Mouse (Mus musculus) thymus, postnatal 36 days (tissue): ENCODE measurements at regions not wholly inside any gene's neighbourhood (a gene's known extent, or its start where the extent isn't known, plus 50 kb on each side); places are given as distances from the start of the nearest gene placed in this dataset.
"Not testable (repeated sequence)": the region's sequence is repeated elsewhere in the genome, so short reads cannot be mapped to it uniquely, and the experiment has no call there.

Experiments used
- DNase-seq, 2 experiments: peaks; one replicate each; pipeline ENCODE4 v3.0.0; 2022; ENCODE audit warnings: mixed read lengths in 2 of 2

DNA sequence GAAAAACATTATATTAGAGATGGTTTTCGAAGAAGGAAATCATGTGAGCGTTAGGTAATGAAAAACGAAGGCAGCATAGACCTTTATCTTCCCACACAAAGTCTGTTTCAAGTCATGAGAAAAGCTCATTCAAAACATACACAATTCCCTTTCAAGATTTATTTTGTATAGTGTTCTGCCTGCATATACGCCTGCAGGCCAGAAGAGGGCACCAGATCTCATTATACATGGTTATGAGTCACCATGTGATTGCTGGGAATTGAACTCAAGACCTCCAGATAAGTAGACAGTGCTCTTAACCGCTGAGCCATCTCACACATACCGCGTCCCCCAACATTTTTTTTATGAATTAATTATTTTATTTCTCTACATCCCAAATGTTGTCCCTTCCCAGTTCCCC is 578.3 kb upstream of the Ccdc54 start:
- DNase-seq = no peak

DNA sequence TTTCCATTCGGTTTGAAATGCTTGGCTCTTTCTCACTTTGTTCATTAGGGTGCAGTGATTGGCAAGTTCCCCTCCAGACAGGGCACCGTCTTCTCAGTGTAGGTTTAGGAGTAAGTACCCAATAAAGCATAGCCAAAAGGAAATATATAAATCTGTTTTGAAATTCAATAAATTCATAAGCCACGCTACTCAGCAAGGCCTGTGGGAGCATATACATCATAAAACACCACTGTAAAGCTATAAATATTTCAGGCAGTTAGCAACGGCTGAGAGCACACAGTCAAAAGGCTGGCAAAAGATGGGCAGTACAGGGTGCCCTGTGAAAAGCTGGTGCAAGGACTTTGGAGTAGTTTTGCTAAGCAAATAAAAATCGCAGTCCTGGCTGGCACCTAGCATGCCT is 569.8 kb upstream of the Ccdc54 start:
- no peak for DNase-seq

DNA sequence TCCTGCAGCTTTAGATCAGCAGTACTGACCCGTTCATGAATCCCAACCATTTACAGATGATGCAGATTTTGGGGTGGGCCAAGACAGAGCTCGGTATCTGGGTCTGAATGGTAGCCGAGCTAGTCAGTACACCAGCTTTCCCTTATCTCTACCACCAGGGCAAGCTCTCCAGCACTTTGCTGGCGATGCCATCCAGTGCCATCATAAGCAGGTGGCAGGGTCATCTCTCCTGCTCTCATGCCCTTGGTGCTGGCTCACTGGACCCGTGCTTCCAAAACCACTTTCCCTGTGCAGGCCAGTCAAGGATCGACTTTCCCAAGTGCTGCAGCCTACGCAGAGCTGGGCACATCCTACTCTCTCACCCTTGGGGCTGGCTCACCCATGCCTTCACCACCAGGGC is 547.6 kb upstream of the Ccdc54 start:
- no peak for DNase-seq

DNA sequence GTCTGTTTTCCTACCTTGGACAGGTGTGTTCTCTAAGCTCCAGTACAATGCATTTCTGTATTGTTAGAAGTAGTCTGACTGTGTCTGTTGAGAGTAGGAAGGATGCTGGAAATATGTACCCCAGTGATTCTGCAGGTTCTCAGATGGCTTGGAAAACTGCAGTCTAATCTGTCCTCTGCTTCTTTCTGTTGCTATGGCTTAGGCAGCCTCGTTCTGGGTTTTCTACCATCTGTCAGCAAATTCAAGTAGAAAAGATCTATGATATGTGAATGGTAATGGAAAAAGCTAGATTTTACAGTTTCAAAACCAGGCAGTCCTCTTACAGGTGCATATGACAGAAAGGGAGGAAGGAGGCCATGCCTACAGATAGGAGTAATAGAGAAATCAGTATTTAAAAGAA is 528.9 kb upstream of the Ccdc54 start:
- DNase-seq = no peak

DNA sequence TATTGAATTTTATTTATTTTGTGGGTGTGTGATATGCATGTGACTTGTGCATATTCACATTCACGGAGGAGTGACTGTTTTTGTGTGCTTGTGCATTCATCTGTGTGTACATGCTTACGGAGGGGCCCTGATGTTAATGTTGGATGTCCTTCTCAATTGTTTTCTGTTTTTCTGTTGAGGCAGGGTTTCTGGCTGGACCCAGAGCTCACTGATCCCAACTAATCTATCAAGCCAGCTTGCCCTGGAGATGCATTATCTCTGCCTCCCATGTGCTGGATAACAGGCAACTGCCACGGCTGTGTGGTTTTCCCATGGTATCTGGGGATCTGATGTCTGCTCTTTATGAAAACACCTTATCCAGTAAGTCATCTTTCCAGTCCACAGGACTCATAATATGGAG is 527.4 kb upstream of the Ccdc54 start:
- no peak for DNase-seq

DNA sequence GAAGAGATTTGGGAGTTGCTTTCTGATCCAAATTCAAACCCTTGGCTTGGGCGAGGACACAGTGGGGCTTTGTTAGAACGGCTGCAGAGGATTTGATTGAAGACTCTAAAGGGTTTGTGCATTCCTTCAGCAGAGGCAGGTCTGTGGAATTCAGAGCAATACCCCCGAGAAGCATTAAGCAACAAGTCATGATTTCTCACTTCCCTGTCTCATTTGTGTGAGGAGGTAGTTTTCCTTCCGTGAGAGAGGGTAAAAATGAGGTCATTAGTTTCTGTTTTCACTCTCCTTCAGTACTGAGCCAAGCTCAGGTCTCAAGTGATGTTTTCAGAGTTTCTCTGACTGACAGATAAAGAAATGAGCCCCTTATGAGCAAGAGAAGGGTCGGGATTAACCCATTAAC is 526.9 kb upstream of the Ccdc54 start:
- DNase-seq = no peak

DNA sequence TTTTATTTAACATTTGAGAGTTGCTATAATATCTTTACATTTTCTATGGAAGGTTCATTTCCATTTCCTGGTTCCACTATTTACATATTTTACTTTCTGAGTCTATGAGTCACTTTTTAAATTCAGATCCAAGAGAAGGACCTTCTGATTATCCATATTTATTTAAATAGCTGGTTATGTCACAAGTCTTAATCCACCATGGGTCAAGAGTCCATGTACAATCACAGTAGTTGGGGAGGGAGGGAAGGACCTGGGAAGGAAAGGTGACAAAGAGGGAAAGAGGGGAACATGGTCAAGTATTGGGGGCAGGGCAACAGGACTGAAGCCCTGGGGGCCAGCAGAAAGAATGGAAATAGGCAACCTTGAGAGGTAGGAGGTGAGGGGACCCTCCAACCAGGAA is 518.9 kb upstream of the Ccdc54 start:
- no peak for DNase-seq

DNA sequence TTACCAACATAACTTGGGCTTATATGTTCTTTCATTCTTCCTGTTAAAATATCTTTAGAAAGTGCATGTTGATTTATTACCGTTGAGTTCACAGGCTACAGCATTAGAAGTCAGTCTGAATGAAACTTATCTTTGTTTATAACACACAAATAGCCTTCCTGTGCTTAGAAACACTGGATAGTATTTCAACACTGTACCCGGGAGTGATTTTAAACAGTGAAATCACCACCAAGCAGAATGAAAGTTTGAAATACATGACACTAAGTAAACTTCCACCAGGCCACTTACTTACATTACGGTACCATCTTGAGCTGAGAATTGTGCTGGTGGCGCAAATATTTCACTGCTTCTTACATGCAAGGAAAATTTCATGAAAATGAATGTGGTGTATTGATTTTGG is 516.5 kb upstream of the Ccdc54 start:
- no peak for DNase-seq

DNA sequence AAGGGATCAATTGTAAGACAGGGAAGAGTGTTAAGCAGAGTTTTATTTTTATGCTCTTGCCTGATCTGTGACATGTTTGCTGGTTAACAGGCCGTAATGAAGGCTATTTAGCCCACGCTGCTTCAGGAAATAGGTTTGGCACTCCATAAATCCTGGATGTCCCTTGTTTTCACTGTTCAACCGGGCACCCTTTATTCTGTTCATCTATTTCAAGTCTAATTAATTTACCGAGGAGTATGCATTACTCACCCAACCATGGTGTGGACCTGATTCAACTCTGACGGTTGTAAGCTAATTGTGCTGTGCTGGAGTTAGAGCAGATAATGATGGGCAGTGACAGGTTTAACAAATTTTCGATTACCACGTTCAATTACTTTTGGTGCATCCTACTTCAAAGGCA is 495.6 kb upstream of the Ccdc54 start:
- DNase-seq = no peak

DNA sequence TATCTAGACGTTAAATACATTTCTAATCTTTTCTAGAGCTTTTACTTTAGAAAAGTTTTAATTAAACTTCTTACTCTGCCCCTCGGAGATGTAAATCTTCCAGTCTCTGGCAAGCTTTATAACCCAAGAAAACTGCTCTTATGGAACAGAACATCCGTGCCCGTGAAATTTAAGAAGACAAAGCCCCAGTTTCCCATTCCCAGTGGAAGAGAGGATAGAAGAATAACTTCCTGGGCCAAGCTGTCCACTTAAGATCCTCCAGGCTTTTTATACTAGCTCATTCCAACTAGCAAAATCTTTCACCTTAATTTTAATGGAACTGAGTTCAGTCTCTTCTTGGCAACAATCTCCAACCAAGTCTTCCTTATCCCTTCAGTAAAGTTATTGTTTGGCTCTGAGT is 489.2 kb upstream of the Ccdc54 start:
- no peak for DNase-seq

DNA sequence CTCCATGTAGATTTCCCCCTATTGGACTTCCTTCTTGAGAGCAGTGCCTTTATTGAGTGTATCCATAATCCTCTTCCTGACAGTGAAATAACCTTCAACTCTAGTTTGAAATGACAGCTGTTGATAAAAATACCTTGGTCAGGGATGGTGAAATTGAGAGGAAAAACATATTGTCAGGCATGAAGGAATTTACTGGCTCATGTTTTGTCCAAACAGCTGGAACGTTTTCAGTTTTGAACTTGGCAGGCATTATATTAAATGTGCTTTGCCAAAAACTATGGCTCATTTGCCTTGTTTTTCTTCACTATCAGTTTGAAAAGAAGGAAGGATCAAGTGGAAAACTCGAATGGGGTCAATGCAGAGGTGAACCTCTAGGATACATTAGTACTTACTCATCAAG is 457.7 kb upstream of the Ccdc54 start:
- DNase-seq = no peak

DNA sequence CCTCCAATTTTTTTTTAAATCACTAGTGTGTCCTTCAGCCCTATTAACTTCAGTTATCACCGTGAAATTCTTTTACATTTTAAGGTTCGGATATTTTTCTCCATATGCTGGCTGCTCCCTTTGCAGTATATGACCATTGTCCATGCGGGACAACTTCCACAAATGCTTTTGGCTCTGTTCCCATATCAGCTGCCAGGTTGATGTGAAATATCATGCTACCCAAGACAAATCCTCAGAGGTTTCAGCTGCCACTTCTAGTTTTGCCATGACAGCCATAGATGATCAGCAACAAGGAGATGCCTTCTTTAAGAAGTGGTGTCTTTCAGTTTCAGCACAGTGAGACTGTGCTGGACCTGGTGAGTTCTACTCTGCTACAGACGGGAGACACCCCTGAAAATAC is 457.2 kb upstream of the Ccdc54 start:
- DNase-seq = no peak

DNA sequence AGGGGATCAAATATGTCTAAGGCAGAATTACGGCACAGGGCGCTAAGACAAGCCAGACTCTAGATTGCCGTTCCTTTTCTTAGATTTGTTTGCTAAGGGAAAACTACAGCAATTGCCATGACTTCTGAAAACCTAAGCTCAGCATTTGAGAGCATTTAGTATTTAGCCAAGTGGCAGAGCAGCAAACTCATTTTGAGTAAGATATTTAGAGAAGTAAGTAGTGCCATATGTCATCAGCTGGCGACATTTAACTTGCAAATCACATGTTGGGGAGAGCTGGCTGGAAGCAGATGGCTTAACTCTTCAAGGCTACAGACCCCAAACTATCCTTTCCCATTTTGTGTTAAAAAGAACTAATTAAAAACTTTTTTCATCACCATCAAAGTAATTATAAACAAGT is 450.4 kb upstream of the Ccdc54 start:
- DNase-seq = no peak

DNA sequence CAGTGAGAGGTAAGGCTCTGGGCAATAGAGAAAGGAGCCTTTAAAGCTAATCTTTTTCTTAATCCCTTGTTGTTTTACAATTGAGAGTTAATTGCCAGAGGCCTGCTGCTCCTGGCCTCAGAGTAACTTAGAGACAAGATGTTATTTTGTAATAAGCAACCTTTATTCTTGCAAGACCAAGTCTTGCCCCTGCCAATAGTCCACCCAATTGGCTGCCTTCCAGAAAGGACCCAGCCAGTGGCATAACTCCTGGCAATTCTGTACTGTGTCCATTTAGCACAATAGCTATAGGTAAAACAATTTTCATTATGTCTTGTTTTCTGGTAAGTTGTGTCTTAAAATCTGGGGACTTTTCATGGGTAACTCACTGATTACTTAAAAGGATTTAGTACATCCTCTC is 411.9 kb upstream of the Ccdc54 start:
- DNase-seq = no peak

DNA sequence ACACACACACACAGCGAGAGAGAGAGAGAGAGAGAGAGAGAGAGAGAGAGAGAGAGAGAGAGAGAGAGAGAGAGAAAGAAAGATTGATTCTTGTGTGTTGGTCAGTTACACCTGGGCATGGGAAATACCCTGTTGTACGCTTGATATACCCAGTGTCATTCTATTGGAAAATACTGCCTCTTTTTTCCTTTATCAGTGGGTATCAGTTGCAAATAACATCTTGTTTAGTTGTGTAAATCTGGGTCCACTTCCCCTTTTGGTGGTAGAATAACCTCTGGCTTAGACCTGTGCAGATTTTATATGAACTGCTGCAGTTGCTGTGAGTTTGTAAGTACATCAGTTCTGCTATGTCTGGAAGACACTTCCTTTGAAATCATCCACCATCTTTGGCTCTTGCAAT is 373.4 kb upstream of the Ccdc54 start:
- no peak for DNase-seq

DNA sequence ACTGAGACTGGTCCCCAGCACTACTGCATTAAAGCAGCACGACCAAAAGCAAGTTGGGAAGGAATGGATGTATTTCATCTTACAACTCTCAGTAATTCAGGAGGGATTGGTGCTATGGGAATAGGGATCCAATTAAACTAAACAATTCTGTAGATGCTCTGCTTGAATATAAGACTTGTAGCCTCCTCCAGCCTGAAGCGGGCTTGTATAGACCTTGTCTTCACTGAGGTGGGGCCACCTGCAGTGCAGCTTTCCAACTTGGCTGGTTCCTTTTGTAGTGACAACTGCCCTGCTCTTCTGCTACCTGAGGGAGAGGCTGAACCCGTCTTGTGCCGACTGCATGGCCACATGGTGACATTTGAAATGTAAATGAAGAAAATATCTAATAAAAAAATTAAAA is 353.1 kb upstream of the Ccdc54 start:
- DNase-seq = no peak

DNA sequence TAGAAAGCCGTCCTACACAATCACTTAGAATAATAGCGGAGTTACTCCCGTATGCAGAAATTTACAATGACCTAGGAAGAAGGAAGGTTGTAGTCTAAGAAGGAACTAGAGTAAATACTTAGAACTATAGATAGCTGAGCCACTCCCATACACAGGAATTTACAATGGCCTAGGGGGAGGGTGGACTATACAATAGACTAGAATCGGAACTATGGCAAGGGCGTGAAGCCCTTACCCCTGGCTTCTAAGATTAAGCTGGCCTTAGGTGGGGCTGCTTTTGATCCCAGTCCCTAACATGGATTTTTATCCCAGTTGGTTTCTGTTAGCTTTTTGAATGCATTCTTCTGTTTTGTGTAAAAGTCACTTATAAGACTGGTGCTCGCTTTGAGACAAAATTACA is 352.6 kb upstream of the Ccdc54 start:
- DNase-seq = not testable (repeated sequence)

DNA sequence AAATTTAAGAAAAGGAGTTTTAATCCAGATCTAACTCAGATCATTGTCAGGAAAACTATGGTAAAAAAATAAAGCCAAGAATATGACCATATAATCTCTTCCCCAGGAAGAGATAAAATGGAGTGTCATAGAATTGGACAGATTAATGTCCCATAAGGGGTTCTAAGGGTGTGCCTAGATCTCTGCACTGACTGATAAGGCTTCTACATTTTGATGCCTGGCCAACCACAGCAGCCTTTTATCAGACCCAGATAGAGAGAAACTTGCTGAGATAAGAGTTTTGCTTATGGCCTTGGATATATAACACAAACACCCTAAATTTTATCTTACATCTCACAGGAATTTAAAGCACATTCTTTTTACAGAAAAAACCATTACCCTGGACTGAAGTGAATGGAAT is 351.3 kb upstream of the Ccdc54 start:
- no peak for DNase-seq

DNA sequence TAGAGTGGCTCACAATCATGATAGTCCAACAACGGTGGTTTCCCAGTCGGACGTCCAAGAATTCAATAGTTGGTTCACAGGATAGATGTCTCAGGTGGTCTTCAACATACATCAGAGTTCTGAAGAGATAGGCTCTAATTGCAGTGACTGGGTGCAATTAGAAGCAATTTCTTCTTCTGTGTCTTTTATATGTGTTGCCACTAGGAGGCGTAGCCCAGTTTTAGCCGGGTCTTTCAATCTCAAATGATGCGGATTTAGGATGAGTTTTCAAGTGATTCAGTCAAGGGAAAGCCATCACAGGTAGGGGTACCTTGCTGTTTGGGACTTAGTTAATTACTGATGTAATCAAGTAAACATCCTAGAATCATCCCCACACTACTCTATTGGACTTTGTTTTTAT is 348.4 kb upstream of the Ccdc54 start:
- DNase-seq = no peak

DNA sequence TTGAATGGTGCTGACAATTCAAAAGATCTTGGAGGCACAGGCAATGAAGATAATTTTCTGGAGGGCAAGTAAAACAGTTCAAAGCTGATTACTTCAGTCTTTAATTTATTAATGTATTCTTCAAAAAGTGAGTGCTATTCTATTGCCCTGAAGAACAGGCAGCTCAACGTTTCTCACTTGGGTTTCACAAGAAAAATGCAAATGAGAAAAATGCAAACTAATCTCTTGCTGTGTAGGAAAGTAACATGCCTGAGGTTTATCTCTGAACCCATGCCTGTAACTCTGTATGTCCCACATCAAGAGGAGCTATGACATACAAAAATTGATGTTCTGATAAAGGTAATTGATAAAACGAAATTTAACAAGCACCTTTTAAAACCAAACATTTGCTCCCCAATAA is 316.8 kb upstream of the Ccdc54 start:
- DNase-seq = no peak

DNA sequence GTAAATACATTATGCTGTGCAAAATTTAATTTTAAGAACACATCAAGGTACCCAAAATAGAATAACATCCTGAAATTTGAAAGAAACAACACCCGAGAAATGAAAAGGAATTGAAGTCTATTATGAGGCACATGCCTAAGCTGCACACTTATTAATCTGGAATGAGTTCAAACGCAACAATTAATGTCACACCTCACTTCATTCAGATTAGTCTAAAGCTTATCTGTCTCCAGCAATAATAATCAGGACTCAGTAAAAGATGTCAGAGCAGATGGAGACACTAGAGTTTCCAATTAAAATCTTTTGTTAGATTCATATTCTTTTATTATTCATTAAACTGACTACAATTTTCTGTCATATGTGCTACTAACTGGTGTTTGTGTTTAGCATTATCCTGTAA is 308.2 kb upstream of the Ccdc54 start:
- no peak for DNase-seq

DNA sequence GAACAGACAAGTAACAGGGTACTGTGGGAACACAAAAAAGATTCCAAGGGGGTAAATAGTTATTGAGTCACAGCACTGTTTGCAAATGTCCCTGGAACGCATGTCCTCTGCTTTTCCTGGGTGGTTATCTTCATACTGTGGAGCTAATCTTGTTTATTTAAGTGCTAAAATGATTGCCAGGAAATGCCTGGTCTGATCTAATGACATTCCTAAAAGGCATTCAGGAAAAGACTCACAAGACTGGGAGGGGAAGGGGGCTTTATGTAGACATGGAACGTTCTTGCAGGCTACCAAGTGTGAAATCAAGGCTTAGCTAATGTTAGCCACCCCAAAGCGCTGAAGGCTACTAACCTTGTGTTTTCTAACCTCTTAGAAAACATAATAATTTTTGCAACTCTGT is 287.0 kb upstream of the Ccdc54 start:
- no peak for DNase-seq

DNA sequence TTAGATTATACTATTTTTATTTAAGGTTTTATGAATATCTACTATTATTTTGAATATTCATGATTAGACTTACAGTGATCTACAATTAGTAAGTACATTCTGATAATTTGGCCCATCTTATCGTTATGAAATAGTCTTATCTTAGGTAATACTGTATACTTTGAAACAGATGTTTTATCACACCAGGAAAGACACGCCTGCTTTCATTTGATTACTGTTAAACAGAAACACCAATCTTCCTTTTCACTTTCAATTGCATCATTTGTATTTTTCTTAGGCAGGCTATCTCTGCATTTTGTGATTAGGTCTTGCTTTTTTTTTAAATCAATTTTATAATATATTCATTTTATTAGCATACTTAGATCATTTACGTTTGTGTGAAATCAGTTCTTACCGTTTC is 280.4 kb upstream of the Ccdc54 start:
- no peak for DNase-seq

DNA sequence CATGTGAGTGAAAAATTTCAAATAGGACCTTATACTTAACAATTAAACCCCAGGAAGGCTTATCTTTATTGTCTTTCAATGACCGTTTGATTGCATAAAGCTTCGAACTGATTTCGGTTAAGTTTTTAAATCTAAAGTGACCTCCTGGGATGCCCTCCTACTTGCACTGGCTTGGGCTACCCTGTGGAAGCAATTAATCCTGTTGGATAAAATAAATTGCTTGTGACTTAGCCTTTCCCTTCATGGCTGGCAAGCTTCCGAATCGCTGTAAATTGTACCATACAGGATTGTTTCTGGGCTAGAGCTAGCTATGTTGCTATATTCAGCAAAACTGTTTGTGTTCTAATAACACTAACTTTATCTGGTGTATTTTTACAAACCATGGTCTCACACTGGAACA is 272.6 kb upstream of the Ccdc54 start:
- no peak for DNase-seq

DNA sequence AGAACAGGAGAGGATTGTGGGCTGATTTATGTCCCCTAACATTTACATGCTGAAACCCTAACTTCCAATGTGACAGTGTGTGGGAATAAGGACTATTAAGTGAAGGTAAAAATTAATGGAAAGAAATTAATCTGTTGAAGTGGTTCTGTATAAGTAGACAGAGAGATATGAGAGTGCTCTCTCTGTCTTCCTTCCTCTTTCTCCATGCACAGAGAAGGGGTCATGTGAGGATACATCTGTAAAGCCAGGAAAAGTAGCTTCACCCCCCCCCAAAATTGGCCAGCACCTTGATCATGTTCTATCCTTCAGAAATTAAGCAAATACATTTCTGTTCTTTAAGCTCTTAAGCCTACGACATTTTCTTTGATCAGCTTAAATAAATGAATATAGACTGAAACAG is 268.6 kb upstream of the Ccdc54 start:
- no peak for DNase-seq

DNA sequence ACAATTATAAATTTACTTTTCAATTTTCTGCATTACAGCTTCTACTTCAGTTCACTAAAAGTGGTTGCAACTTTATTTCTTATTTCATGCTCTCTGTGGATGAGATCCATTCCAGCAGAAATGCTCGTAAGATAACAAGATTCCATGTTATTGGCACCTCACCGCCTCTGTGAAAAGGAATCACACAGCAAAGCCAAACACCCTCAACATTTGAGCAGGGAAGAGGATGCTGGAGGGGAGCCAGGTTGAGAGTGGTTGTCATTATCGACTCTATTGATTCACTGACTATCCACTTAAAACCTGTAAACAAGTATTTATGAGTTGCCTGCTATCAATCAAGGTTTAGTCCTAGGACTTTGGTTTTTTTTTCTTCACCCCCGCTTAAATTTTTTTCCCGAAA is 261.1 kb upstream of the Ccdc54 start:
- no peak for DNase-seq

DNA sequence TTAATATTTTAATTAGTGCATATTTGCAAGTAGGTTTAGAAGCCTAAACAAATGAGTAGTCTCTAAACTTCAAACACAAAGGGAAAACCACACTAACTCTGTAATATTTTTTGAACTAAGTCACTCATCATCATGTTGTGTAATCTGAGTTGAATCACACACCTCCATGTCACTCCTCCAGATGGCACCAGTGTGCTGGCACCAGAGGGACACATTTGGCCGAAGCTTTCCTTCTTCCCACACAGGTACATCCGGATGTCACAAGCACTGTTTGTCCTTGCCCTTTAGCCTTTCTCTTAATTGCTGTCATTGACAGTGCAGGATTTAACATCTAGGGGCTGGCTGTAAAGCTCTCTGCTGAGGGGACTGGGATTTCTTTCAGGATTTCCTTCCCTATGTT is 256.7 kb upstream of the Ccdc54 start:
- DNase-seq = no peak
